Mouse (Mus musculus) testis, adult 2 months (tissue): ENCODE results near the gene Sh3bp5. TPM values are rescaled to one million over a fixed set of nuclear protein-coding genes. Genes with fewer than 3 reads are reported as not detected.

Experiments
- H3K27ac ChIP-seq: fragments of 200-500 bp; 2 replicates; pipeline ENCODE4 v1.5.1; 2012; ENCODE audit warnings: low read depth, low read length; ENCODE audit not compliant: control insufficient read depth, insufficient read depth
- H3K27me3 ChIP-seq: fragments of 200-500 bp; 2 replicates; pipeline ENCODE4 v1.6.1; 2012; ENCODE audit warnings: mild to moderate bottlenecking, low read length, moderate library complexity; ENCODE audit not compliant: control insufficient read depth, insufficient read depth
- H3K36me3 ChIP-seq: fragments of 200-500 bp; 2 replicates; pipeline ENCODE4 v1.6.1; 2012; ENCODE audit warnings: mild to moderate bottlenecking, low read length; ENCODE audit not compliant: control insufficient read depth, insufficient read depth
- H3K4me1 ChIP-seq: fragments of 200-500 bp; 2 replicates; pipeline ENCODE4 v1.6.1; 2012; ENCODE audit warnings: low read length; ENCODE audit not compliant: control insufficient read depth, insufficient read depth
- H3K4me3 ChIP-seq: fragments of 200-500 bp; 2 replicates; pipeline ENCODE4 v1.5.1; 2012; ENCODE audit warnings: low read depth, mild to moderate bottlenecking, low read length, moderate library complexity, mixed read lengths; ENCODE audit not compliant: control insufficient read depth
- CTCF ChIP-seq: fragments of 200-500 bp; IDR thresholded peaks from 2 replicates; pipeline ENCODE4 v1.5.1; 2012; ENCODE audit warnings: low read depth, mild to moderate bottlenecking, inconsistent platforms, low read length, moderate library complexity; ENCODE audit not compliant: control insufficient read depth, insufficient read depth, insufficient replicate concordance
- POLR2A ChIP-seq: fragments of 200-500 bp; IDR thresholded peaks from 2 replicates; pipeline ENCODE4 v1.6.1; 2012; ENCODE audit warnings: low read depth, mild to moderate bottlenecking, inconsistent platforms, low read length, moderate library complexity; ENCODE audit not compliant: control insufficient read depth
- polyA plus RNA-seq: library from polyadenylated mRNA; depleted of rRNA; stranded (reverse); fragments of >200 nt; gene quantifications from 2 replicates; pipeline ENCODE4 v1.2.3, GENCODE M21; 2012

Sh3bp5 gene
- polyA plus RNA-seq, 1 experiment, result 41.2 TPM

DNA sequence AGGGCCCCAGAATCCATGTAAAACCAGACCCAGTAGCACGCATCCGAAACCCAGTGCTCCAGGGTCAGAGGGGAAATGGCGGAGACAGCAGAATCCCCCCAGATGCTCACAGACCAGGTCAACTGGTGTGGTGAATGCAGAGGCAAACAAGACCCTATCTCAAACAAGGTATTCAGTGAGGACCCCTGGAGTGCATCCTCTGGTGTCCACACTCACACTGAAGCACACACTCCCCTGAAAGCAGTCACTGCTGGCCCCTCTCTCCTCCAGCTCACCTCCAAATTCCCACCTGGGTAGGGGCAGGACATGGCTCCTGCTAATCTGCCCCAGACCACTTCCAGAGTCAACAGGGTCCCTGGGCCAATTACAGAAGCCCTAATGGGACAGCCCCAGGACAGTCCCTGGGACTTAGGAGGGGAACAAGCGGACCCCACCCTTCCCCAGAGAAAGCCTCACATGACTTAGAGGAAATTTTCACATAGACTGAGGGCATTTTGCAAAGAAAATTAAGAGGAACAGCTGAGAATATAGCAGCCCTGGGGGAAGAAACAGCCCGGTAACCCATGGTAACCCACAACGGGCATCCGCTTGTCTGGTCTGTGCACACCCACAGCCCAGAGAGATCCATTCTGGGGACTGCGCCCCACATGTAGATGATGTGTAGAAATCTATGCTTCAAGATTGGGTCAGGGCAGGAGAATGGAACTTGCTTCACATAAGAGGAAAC lies 46.3 kb downstream of the Sh3bp5 start:
- Histone ChIP-seq H3K27me3 (no peaks in the 10 kb centered on the region), H3K4me1 (peaks cover 7% of the 10 kb centered on the region), H3K36me3 (no peaks in the 10 kb centered on the region), H3K4me3 (no peak overlapping the region), H3K27ac (no peak overlapping the region)
- TF ChIP-seq CTCF, result no peak
- TF ChIP-seq POLR2A, result no peak

DNA sequence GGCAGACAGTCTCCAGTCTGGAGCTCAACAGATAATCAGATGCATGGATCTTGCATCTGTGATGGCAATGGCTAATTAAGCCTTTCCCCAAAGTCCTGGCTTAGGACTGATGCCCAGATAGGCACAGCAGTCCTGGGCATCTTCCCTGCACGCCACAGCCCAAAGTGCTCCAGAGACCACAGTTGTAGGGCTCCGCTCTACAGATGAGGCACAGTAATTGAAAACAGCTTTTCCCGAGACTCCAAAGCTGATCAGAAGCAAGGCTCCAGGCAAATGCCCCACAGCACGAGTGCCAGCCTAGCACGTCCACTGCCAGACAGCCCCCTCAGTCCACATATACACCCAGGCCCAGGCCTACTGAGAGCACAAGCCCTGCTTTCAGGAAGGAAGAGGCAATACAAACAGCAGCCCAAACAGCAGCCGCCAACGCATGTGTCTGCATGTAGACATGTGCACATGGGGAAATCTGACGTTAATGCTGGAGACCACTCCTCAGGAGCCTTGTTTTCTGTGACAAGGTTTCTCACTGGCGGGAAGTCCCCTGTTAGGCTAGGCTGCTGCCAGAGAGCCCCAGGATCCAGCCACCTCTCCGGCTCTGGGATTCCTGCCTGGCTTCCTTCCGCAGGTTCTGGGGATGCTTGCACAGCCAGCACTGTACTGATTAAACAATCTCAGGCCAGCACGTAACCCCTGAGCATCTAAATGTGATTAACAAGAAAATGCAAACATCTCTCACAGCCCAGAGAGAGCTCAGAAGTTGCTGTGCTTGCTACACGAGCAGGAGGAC lies 47.6 kb downstream of the Sh3bp5 start:
- TF ChIP-seq CTCF (no peak), POLR2A (no peak)
- Histone ChIP-seq H3K27me3 (no peaks in the 10 kb centered on the region), H3K4me1 (peaks cover 5% of the 10 kb centered on the region; the same call in 1 of the 2 replicates)

DNA sequence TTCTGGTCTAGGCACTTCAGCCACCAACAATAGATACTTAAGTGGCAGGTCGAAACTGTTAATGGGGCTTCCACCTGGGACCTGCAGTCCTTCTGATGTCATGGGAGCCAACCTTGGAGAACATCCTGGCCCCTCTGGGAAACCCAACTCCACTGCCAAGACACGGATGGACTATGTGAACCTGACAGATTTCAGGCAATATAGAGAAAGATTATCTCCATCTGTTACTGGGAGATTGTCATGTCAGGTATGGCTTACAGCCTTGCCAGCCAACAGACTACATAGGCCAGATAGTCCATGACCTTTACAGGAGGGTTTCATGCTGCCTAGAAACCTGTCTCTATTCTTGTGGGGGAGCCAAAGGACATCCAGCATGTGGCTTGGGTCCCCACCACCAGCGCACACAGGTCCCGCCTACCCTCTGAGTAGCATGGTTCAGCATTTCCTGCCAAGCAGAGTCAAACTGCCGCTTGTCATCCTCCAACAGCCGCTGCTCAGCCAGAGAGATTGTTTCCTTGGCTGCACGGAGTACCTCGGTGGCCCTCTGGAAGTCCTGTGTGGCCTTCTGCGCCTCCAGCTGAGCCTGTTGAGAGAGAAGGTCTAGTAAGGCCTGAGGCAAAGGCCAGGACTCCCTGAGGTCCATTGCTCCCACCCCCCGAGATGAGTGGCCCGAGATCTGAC lies 48.4 kb downstream of the Sh3bp5 start:
- Histone ChIP-seq H3K27me3 (no peaks in the 10 kb centered on the region), H3K36me3 (no peaks in the 10 kb centered on the region), H3K27ac (no peak overlapping the region), H3K4me3 (no peak overlapping the region), H3K4me1 (peaks cover 6% of the 10 kb centered on the region; the same call in 1 of the 2 replicates)
- no peak for TF ChIP-seq POLR2A
- no peak for TF ChIP-seq CTCF

More for the DNA sequence above, 47.6 kb downstream of the Sh3bp5 start:
- no peaks in the 10 kb centered on the region for H3K36me3 ChIP-seq
- no peak overlapping the region for H3K4me3 ChIP-seq
- H3K27ac ChIP-seq, result no peak overlapping the region

DNA sequence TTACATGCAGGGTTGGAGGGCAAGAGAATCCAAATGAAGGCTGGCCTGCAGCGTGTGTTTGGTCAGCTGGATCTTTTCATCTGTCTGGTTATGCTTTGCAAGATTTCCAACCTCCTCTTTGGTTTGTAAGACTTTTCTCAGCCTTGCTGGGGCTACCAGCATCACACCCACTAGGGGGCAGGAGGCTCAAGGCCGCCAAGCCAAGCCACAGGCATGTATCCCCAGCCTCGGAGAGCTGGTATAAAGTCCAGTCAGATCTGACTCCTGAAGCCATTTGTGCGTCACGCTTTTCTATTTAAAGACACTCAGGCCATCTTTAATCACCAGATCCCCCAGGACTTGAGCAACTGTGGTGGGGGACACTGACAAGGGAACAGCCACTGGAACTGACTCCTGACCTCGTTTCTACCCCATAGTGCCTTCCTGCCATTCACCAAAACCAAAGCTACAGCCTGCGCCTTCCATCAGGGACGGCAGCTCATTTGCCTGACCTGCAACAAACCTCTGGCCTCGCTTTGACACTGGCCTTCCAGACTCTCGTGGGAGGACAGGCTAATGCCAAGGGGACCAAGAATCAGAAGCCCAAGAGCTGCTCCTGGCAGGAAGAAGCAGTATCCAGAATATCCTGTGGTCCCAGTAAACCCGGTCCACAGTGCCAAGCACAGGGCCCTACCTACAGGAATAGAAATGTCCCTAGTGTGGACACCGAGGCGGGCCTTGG lies 49.7 kb downstream of the Sh3bp5 start:
- no peak for TF ChIP-seq POLR2A
- TF ChIP-seq CTCF, result peak; percentile 60; the same call in 1 of the 2 replicates
- H3K4me3 ChIP-seq, result no peak overlapping the region
- H3K36me3 ChIP-seq, result no peaks in the 10 kb centered on the region
- peak overlapping the region; percentile 1; the same call in 1 of the 2 replicates for H3K27ac ChIP-seq
- H3K4me1 ChIP-seq, result peaks cover 6% of the 10 kb centered on the region; the same call in 1 of the 2 replicates
- H3K27me3 ChIP-seq, result no peaks in the 10 kb centered on the region

DNA sequence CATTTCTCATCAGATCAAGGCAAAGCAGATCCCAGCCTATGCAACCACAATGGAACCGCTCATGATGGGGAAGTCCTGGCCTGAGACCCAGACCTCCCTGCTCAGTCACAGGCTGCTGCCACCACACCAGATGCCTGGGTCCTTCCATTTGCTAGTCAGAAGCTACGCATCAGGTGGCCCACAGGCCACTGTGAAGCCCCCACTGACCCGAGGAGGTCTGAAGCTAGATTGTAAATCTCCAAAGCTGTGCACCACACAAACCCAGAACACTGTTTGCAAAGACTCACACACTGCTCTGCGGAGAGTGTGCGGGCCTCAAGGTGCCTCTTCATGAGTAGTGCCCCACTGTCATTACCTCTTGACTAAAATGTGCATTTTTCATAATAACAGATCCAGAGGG lies 50.5 kb downstream of the Sh3bp5 start:
- H3K36me3 ChIP-seq, result no peaks in the 10 kb centered on the region
- TF ChIP-seq POLR2A (no peak), CTCF (no peak)
- peaks cover 6% of the 10 kb centered on the region; the same call in 1 of the 2 replicates for H3K4me1 ChIP-seq
- H3K27me3 ChIP-seq, result no peaks in the 10 kb centered on the region
- no peak overlapping the region for H3K4me3 ChIP-seq
- no peak overlapping the region for H3K27ac ChIP-seq

DNA sequence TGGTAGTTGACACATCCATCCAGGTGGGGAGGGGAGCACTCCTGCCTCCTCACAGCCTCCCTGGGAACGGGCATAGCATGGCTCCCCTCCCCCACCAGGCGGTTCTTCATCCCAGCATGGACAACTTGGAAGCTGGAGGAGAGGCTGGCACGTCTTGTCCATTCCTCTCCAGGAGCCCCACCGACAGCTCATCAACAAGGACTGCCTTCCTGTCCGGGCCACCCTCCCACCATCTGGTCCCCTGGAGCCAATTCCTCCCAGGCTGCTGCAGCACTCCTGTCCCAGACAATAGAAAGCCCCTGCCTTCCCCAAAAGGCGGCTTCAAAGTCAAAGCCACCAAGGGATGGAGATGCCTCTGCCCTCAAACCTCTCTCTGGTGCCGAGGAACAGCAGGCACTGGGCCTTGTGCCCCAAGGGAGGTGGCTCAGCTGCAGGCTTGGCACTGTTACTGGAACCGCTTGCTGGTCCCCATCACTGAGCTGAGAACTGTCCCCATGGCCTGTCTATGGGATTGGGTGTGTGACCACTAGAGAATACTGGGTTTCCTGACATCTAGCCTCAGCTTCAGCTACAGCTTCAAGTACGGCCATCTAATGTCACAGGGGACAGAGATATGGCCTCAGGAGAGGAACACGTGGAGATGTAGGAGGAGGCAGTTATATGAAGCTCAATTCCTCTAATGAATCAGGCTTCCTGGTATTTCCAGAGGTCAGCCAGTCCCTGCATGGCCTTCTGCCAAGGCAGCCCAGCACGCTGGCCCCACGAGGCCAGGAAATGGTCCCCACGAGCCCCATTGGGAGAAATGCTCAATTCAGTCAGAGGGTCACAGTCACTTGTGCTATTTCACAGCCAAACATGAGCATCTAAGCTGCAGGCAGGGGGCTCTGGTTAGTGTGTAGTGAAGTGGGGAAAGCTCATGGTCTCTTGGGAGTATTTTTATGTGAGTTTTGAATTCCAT lies 51.2 kb downstream of the Sh3bp5 start:
- no peaks in the 10 kb centered on the region for H3K36me3 ChIP-seq
- TF ChIP-seq POLR2A (no peak), CTCF (no peak)
- peaks cover 6% of the 10 kb centered on the region; the same call in 1 of the 2 replicates for H3K4me1 ChIP-seq
- no peak overlapping the region for H3K27ac ChIP-seq
- H3K4me3 ChIP-seq, result no peak overlapping the region
- H3K27me3 ChIP-seq, result no peaks in the 10 kb centered on the region
